Mouse (Mus musculus): ENCODE results near the gene Ift81.

GRCm38 (mm10) chr5:122644111-122644607, 29.8 kb upstream of the Ift81 start:
- TF ChIP-seq CTCF (IDR thresholded peaks at IDR 0.05; ENCODE audit: borderline replicate concordance, insufficient read depth, low read length) (no peak), POLR2A (IDR thresholded peaks at IDR 0.05; ENCODE audit: low read depth, low read length) (no peak)

All from embryonic fibroblast, embryonic 13.5 days (primary cell).